Mouse (Mus musculus): Measurements from ENCODE around the gene Tenm4. TPM values are rescaled to one million over a fixed set of nuclear protein-coding genes. Genes with fewer than 3 reads are reported as not detected.
A peak's percentile ranks its signal among the peaks of the same experiment; 100 is the strongest.

The Tenm4 gene
- polyA plus RNA-seq, 1 experiment from 2014 or later, result 24.0 TPM

- ATAC-seq (ENCODE audit: insufficient read depth, low FRiP score, low read depth), result no peak
- Histone ChIP-seq H3K4me3 (replicated peaks) (no peak overlapping the region), H3K9me3 (no peaks in the 10 kb centered on the region), H3K27ac (no peak overlapping the region), H3K27me3 (replicated peaks) (no peaks in the 10 kb centered on the region), H3K4me1 (peaks cover 6% of the 10 kb centered on the region; the same call in 1 of the 2 replicates), H3K4me2 (no peak overlapping the region), H3K9ac (no peak overlapping the region), H3K36me3 (no peaks in the 10 kb centered on the region)
- 83% methylated on average over 17 of the region's 17 CpGs for WGBS
Measured at GRCm38 (mm10) chr7:96903088-96903985, 732.3 kb downstream of the Tenm4 start.

- WGBS, result 62% methylated on average over 3 of the region's 3 CpGs
- H3K4me3 ChIP-seq (replicated peaks), result no peak overlapping the region
- no peak for ATAC-seq (ENCODE audit: insufficient read depth, low FRiP score, low read depth)
- no peaks in the 10 kb centered on the region for H3K36me3 ChIP-seq
- H3K4me1 ChIP-seq, result peaks cover 5% of the 10 kb centered on the region; the same call in 1 of the 2 replicates
- H3K27me3 ChIP-seq (replicated peaks), result no peaks in the 10 kb centered on the region
- no peak overlapping the region for H3K4me2 ChIP-seq
- H3K9me3 ChIP-seq, result no peaks in the 10 kb centered on the region
- H3K9ac ChIP-seq, result no peak overlapping the region
- H3K27ac ChIP-seq, result no peak overlapping the region
Measured at GRCm38 (mm10) chr7:96904442-96904841, 733.4 kb downstream of the Tenm4 start.

DNA sequence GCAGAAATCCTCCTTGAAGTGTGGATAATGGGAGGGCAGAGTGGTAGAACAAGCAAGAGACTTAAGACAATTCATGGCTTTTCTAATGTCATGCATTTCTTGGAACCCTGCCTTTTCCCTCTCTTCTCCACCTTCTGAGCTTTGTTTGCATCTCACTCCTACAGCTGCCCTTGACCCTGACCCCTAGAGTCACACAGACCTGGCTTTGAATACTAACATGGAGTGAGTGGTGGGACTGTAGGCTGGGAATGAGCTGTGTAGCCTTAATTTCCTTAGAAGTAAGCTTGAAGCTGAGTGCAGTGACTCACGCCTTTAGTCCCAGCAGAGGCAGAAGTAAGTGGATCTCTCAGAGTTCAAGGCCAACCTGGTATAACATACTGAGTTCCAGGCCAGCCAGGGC lies 733.9 kb downstream of the Tenm4 start:
- H3K4me1 ChIP-seq, result 0 out of 2 replicates have a peak, but pooled peaks cover 4% of the 10 kb centered on the region
- no peaks in the 10 kb centered on the region for H3K36me3 ChIP-seq
- ATAC-seq (ENCODE audit: insufficient read depth, low FRiP score, low read depth), result no peak
- H3K4me2 ChIP-seq, result no peak overlapping the region
- WGBS, result 88% methylated on average over 1 of the region's 1 CpGs
- H3K4me3 ChIP-seq (replicated peaks), result no peak overlapping the region
- no peak overlapping the region for H3K27ac ChIP-seq
- H3K9ac ChIP-seq, result no peak overlapping the region
- H3K9me3 ChIP-seq, result no peaks in the 10 kb centered on the region
- no peaks in the 10 kb centered on the region for H3K27me3 ChIP-seq (replicated peaks)

DNA sequence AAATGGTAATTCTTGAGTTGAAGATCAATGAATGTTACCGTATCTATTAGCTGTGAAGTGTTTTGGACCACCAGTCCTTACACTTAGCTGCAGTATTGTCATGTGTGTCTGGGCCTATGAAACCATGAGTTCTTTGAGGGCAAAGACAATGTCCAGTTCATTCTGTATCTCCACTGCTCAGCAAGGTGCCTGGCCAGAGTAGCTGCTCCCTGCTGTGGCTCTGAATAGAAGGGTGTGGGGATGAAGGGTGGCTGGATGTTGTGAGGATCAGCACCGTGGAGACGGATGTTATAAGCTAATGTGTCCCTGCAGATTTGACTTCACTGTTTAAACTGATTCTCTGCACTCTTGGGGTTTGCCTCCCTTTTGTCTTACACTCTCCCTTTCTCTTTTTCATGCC lies 734.4 kb downstream of the Tenm4 start:
- Histone ChIP-seq H3K27me3 (replicated peaks) (no peaks in the 10 kb centered on the region), H3K4me1 (0 out of 2 replicates have a peak, but pooled peaks cover 4% of the 10 kb centered on the region), H3K36me3 (no peaks in the 10 kb centered on the region), H3K4me2 (no peak overlapping the region), H3K9me3 (no peaks in the 10 kb centered on the region), H3K4me3 (replicated peaks) (no peak overlapping the region), H3K27ac (no peak overlapping the region), H3K9ac (no peak overlapping the region)
- no peak for ATAC-seq (ENCODE audit: insufficient read depth, low FRiP score, low read depth)
- WGBS, result 92% methylated on average over 3 of the region's 3 CpGs

DNA sequence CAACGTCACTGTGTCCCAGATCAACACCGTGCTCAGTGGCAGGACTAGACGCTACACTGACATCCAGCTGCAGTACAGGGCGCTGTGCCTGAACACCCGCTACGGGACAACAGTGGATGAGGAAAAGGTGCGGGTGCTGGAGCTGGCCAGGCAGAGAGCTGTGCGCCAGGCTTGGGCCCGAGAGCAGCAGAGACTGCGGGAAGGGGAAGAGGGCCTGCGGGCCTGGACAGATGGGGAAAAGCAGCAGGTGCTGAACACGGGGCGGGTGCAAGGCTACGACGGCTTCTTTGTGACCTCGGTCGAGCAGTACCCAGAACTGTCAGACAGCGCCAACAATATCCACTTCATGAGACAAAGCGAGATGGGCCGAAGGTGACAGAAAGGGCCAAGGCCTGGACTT lies 735.2 kb downstream of the Tenm4 start:
- no peak overlapping the region for H3K4me3 ChIP-seq (replicated peaks)
- no peak overlapping the region for H3K9ac ChIP-seq
- 91% methylated on average over 20 of the region's 20 CpGs for WGBS
- H3K27me3 ChIP-seq (replicated peaks), result no peaks in the 10 kb centered on the region
- no peak overlapping the region for H3K27ac ChIP-seq
- ATAC-seq (ENCODE audit: insufficient read depth, low FRiP score, low read depth), result no peak
- H3K4me2 ChIP-seq, result no peak overlapping the region
- H3K4me1 ChIP-seq, result 0 out of 2 replicates have a peak, but pooled peaks cover 4% of the 10 kb centered on the region
- H3K36me3 ChIP-seq, result no peaks in the 10 kb centered on the region
- H3K9me3 ChIP-seq, result no peaks in the 10 kb centered on the region

- no peak overlapping the region for H3K4me2 ChIP-seq
- no peak for ATAC-seq (ENCODE audit: insufficient read depth, low FRiP score, low read depth)
- H3K9me3 ChIP-seq, result no peaks in the 10 kb centered on the region
- no peak overlapping the region for H3K4me3 ChIP-seq (replicated peaks)
- H3K4me1 ChIP-seq, result no peaks in the 10 kb centered on the region
- no peak overlapping the region for H3K9ac ChIP-seq
- no peaks in the 10 kb centered on the region for H3K27me3 ChIP-seq (replicated peaks)
- H3K27ac ChIP-seq, result no peak overlapping the region
- no peaks in the 10 kb centered on the region for H3K36me3 ChIP-seq
- 83% methylated on average over 16 of the region's 16 CpGs for WGBS
Measured at GRCm38 (mm10) chr7:96907971-96908680, 737.1 kb downstream of the Tenm4 start.

DNA sequence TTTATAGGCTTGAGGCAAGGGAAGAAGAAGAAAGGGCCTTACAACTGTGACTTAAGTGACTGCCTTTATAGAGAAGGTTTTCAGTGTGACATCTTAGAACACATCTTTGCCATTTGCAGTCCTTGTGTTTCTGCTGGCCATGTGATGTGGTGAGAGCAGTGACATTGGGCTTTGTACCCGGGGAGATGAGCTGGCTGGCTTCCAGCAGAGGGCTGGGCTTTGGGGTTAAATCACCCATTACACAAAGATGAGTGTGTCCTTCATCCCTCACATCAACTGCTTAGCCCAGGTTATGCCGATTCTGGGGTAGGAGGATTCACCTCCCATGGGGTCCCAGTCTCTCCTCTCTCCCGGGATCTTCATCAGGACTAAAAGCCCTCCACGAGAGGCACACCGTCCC lies 738.8 kb downstream of the Tenm4 start:
- no peak for ATAC-seq (ENCODE audit: insufficient read depth, low FRiP score, low read depth)
- H3K9me3 ChIP-seq, result no peaks in the 10 kb centered on the region
- no peaks in the 10 kb centered on the region for H3K36me3 ChIP-seq
- H3K27me3 ChIP-seq (replicated peaks), result no peaks in the 10 kb centered on the region
- H3K4me2 ChIP-seq, result no peak overlapping the region
- H3K4me3 ChIP-seq (replicated peaks), result no peak overlapping the region
- no peak overlapping the region for H3K9ac ChIP-seq
- no peaks in the 10 kb centered on the region for H3K4me1 ChIP-seq
- 81% methylated on average over 5 of the region's 5 CpGs for WGBS
- no peak overlapping the region for H3K27ac ChIP-seq

DNA sequence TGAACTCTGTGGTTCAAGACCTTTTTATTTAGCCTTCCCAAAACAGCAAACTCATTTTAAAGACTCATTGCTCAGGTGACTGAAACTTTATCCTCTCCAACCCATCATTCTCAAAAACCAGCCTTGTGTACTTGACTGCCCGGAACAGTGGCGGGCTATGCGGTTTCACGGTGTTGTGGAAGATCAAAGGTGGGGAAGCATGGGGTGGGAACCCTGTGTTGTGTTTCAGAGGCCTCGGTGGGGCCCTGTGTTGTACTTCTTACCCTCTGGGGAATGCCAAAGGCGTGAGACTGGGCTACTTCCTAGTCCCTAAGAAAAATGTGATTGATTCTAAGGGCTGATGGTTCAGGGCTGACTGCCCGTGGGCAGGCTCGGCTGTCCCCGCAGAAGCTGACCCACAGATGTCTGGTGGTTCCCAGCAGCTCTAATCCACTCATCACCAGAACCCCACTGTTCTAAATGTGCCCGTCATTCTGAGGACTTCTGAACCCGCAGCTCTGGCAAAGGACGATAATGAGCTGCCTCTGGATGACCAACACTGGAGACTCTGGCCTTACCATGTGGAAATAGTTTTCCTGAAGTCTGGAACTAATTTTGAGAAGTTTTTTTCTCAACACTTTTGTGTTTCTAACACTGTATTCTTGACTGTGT lies 739.4 kb downstream of the Tenm4 start:
- Histone ChIP-seq H3K9ac (no peak overlapping the region), H3K27me3 (replicated peaks) (no peaks in the 10 kb centered on the region), H3K9me3 (no peaks in the 10 kb centered on the region), H3K27ac (no peak overlapping the region), H3K4me3 (replicated peaks) (no peak overlapping the region), H3K36me3 (no peaks in the 10 kb centered on the region), H3K4me2 (no peak overlapping the region), H3K4me1 (no peaks in the 10 kb centered on the region)
- no peak for ATAC-seq (ENCODE audit: insufficient read depth, low FRiP score, low read depth)
- WGBS, result 75% methylated on average over 12 of the region's 12 CpGs

DNA sequence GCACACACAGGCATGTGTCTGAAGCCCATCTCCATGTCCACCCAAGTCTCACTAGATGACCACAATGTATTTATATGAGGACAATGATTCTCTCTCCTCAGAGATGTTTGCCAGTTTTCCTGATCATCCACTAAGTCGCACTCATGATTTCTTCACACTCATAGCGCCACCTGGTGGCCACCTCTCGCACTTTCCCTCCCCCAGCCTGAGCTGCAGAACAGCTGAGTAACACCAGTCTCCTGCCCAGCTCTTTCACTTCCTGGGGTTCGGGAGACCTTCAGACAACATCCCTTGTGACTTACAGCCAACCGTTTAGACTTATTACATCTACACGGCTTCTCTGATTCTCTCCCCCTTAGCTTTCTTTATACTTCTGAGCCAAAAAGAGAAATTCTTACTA lies 743.0 kb downstream of the Tenm4 start:
- 4% methylated on average over 6 of the region's 6 CpGs for WGBS
- peak; percentile 47 for ATAC-seq (ENCODE audit: insufficient read depth, low FRiP score, low read depth)
- Histone ChIP-seq H3K27me3 (replicated peaks) (no peaks in the 10 kb centered on the region), H3K27ac (no peak overlapping the region), H3K4me2 (no peak overlapping the region), H3K9me3 (no peaks in the 10 kb centered on the region), H3K9ac (no peak overlapping the region), H3K36me3 (no peaks in the 10 kb centered on the region), H3K4me3 (replicated peaks) (no peak overlapping the region), H3K4me1 (no peaks in the 10 kb centered on the region)

GRCm38 (mm10) chr7:96915452-96916105 lies 744.5 kb downstream of the Tenm4 start:
- no peak; the same call in 1 of the 2 replicates for ATAC-seq (ENCODE audit: insufficient read depth, low FRiP score, low read depth)
- no peak overlapping the region for H3K4me2 ChIP-seq
- H3K4me3 ChIP-seq (replicated peaks), result no peak overlapping the region
- no peaks in the 10 kb centered on the region for H3K27me3 ChIP-seq (replicated peaks)
- 8% methylated on average over 2 of the region's 2 CpGs for WGBS
- no peak overlapping the region for H3K27ac ChIP-seq
- no peak overlapping the region for H3K9ac ChIP-seq
- no peaks in the 10 kb centered on the region for H3K36me3 ChIP-seq
- no peaks in the 10 kb centered on the region for H3K4me1 ChIP-seq
- no peaks in the 10 kb centered on the region for H3K9me3 ChIP-seq

- Histone ChIP-seq H3K4me1 (no peaks in the 10 kb centered on the region), H3K9me3 (no peaks in the 10 kb centered on the region), H3K4me3 (replicated peaks) (no peak overlapping the region), H3K9ac (no peak overlapping the region), H3K27me3 (replicated peaks) (no peaks in the 10 kb centered on the region), H3K4me2 (no peak overlapping the region), H3K27ac (no peak overlapping the region), H3K36me3 (no peaks in the 10 kb centered on the region)
- no peak for ATAC-seq (ENCODE audit: insufficient read depth, low FRiP score, low read depth)
- 75% methylated on average over 7 of the region's 7 CpGs for WGBS
Measured at GRCm38 (mm10) chr7:96920447-96921095, 749.5 kb downstream of the Tenm4 start.

Measured in stomach, embryonic 15.5 days (tissue).